Mouse (Mus musculus) duodenum, adult 2 months (tissue): ENCODE data around the gene Kcnk15. TPM values are rescaled to one million over a fixed set of nuclear protein-coding genes. Genes with fewer than 3 reads are reported as not detected.

Experiments
- polyA plus RNA-seq: library from polyadenylated mRNA; depleted of rRNA; stranded (reverse); fragments of >200 nt; gene quantifications from 2 replicates; pipeline ENCODE4 v1.2.3, GENCODE M21; 2012; ENCODE audit warnings: low replicate concordance; rRNA removed

The Kcnk15 gene
- polyA plus RNA-seq = 0.28 TPM in 1 of 2 replicates, not detected in the other

DNA sequence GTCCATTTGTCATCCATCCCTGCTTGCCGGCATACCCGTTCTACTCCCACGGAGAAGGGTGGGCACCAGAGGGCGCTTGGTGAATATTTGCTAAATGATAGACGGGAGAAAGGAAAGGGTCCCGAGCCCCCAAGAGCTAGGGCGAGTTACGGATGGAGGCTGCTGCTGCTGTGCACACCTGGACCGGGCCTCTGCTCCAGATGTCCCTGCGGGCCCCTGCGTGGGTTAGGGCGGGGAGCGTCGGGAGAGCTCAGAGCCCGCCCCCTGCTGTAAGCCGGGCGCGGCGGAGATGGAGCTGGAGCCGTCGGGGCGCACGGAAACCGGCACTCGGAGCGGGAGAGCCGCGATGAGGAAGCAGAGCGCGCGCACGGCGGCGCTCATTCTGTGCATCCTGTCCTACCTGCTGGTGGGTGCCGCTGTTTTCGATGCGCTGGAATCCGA lies at the start of gene Kcnk15:
TSS of gene Kcnk15 (plus strand) at position 191 of the 441 bp plus-strand sequence.

DNA sequence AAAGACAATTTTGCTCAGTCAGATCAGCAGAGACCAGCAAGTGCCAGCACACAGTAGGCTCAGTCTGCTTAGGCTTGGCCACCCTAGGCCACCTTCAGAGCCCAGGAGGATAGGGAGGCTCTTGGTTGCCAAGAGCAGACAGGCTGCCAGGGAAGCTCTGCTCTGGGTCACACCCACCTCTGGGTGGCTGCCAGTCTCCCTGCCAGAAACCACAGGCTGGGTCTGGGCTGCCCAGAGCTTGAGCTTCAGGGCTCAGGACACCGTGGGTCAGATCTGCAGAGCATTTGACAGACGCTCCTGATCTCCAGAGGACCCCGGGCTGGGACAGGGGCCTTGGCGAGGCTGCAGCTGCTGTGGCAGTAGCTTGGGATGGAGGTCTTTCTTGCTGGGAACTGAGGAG lies 32.8 kb upstream of the Kcnk15 start, which contains the start of gene Ccn5:
TSS of gene Ccn5 (plus strand) at position 255 of the 400 bp plus-strand sequence.

Other genes starting within 250 kb of the Kcnk15 start
- 138 and 157 TPM in 2 replicates for gene Serinc3, start 208.5 kb upstream of the Kcnk15 start, polyA plus RNA-seq
- 174 and 225 TPM in 2 replicates for gene Pkig, start 195.3 kb upstream of the Kcnk15 start, polyA plus RNA-seq
- 82.4 and 231 TPM in 2 replicates for gene Ada, start 103.4 kb upstream of the Kcnk15 start, polyA plus RNA-seq
- gene Ccn5, start 32.8 kb upstream of the Kcnk15 start, polyA plus RNA-seq = 0.32 and 0.49 TPM in 2 replicates
- gene Rims4, start 65.0 kb downstream of the Kcnk15 start, polyA plus RNA-seq = 0.06 and 0.14 TPM in 2 replicates
- gene Ywhab, start 141.3 kb downstream of the Kcnk15 start, polyA plus RNA-seq = 26.3 and 27.4 TPM in 2 replicates
- gene Pabpc1l, start 171.8 kb downstream of the Kcnk15 start, polyA plus RNA-seq = 0.11 and 0.55 TPM in 2 replicates
- gene Stk4, start 216.7 kb downstream of the Kcnk15 start, polyA plus RNA-seq = 4.9 and 5.9 TPM in 2 replicates
- 34.6 and 34.9 TPM in 2 replicates for gene Tomm34, start 217.5 kb downstream of the Kcnk15 start, polyA plus RNA-seq